Mouse (Mus musculus): ENCODE results near the gene Men1.
"Not testable (repeated sequence)": the region's sequence is repeated elsewhere in the genome, so short reads cannot be mapped to it uniquely, and the experiment has no call there.

Gene Men1

DNA sequence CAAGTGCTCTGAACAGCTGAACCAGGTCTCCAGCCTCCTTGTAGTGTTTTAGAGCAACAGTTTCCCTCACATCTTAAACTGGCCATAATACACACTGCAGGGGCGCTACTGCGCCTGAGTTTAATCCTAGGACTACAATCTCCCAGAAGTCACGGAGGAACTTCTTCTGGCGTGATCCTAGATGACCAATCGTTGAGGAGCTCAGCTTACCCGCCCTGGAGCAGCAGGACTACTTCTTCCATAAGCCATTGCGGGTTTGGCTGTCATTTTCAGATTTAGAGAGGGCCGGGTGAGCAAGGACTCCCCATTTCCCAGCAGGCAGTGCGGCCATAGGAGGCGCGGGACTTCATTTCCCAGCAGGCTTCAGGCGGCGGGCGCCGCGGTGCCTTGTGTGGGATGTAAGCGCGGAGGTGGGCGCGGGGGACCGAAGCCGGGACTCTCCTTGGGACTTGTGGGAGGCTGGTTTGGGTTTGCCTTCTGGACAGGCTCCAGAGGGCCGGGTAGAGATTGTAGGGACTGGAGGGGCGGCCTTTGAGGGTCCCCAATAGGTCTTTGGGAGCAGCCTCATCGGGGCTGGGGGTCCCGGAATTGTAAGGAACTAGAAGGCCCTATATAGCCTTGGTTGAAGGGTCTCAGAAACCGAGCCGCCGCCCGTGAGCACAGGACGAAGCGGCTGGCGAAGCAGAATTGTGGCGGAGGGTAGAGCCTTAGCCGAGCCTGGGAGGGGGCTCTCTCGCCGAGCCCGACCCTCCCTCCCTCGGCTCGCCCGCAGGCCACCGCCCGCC is at the start of gene Men1:
Gene Men1 (plus strand): TSS at position 307 of the 785 bp plus-strand sequence.
- DNase-seq (ENCODE audit: low spot score in 2 of 2): peak; percentile 97 to 98

DNA sequence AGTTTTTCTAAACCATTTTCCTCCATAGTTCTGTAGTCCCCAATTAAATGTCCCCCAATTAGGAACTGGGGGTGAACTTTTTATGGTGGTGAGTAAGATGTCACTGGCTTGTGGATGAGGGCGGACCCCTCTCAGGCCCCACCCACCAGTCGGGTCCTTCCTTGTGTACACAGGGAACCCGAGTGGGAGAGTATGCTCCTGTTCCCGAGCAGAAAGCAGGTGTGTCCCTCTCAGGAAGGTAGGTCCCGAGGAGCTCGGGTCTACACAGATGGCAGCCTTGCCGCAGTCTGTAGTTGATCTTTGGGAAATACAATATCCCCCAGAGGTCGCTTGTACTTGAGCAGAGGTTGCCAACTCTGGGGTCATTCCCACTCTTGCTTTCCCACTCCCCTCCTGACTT is 49.6 kb upstream of the Men1 start:
- DNase-seq (ENCODE audit: low spot score in 2 of 2): no peak

DNA sequence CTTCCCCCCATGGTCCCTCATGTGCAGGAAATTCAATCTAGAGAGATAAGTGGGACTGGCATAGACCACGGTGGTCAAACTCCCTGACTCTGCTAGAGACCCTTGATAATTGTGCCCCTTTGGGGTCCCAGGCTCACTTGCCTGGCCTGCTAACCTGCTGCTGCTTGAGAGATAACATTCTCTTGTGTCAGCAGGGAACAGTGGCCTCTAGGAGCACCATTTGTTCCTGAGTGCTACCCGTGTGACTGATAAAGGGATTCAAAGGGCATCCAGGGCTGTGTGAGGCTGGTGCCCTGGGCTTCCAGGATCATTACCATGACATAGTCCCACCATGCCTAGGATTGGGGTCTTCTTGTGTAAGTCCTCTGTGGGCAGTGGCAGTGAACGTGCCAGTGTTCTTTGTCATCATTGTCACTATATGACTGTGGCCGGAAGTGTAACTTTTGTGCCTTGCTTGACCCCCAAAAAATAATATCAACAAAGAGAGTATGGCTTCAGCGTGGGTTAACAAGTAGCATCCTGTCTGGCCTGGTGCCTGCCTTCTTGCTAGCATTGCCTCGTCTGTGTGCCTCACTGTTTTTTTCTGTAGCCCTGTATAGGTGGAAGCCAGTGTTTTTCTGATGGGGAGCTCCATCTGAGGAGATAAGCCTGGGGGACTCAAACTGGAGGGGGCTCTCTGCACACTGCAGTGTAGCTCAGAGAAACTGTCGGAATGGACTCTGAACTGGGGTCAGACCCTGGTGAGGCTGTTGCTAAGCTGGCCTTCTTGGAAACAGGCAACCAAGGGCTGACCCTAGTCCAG is 48.9 kb upstream of the Men1 start:
- peak in 1 of 2 experiments; percentile 44 for DNase-seq (ENCODE audit: low spot score in 2 of 2)

DNA sequence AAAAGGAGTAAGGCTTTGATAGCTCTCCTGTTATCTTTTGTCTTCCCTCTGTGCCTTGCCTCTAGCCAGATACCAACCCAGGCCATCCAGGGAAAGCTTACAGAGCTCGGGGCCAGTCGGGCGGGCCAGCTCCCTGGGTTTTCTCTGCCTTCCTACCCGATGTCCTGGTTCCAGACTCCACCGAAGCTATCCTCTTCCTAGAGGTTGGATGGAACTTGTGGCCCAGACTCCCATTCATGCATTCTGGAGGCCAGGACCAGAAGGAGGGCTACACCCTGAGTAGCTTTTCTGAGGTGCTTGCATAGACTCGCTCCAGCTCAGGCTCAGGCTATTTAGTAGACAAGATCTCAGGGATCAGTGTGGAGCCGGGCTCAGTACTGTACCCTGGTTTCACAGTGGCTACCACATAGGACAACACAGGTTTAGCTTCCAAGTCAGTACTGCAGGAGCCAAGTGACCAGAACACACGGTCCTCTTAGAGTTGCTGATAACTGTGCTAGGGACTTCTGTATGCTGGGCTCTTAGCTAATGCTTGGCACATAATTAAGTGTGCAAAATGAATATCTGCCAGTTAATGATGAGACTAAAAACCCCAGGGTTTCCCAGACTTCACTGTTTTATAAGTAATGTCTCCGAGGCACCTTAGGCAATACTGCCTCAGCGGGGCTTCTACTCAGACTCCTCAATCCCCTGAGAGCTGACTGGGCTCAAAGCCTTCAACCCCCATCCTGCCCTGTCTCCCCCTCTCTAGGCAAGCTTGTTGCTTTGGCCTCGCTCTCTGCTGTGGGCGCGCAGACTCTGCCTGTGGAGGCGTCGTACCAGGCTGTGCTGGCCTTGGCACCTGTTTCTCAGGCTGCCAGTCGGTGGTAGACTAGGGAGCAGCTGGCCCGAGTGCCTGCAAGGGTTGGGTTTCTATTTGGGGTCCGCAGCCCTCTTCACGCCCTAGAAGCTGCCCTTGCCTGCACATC is 48.1 kb upstream of the Men1 start:
- DNase-seq (ENCODE audit: low spot score in 2 of 2): peak; percentile 79 to 85

DNA sequence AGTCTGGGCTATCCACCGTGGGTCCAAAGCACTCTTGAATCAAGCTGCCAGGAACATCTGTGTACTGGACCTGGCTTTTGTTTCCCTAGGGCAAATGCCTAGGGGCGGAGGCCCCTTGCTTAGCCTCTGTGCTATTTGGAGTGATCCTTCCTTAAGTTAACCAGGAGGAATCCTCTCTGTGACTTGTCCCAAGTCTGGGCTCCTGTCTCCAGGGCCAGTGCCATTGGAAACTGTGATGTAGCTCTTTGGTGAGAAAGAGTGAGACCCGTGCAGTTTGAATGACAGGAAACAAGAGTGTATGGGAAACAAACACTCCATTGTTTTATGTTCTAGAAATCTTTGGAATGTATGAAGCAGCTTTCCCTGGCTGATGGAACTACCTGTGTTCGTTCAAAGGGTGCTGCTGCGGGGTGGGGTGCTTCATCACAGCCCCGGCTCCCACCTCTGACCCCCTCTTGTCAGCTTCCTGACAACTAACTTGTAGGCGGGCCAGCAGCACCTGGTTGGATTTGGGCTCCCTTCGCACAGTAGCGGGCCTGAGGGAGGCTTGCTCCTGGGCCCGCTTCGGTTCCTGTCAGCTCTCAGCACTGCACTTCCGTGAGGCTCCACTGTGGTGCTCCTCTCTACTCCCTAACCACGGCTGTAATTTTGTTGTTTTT is 46.4 kb upstream of the Men1 start:
- DNase-seq (ENCODE audit: low spot score in 2 of 2): peak; percentile 65 to 79

DNA sequence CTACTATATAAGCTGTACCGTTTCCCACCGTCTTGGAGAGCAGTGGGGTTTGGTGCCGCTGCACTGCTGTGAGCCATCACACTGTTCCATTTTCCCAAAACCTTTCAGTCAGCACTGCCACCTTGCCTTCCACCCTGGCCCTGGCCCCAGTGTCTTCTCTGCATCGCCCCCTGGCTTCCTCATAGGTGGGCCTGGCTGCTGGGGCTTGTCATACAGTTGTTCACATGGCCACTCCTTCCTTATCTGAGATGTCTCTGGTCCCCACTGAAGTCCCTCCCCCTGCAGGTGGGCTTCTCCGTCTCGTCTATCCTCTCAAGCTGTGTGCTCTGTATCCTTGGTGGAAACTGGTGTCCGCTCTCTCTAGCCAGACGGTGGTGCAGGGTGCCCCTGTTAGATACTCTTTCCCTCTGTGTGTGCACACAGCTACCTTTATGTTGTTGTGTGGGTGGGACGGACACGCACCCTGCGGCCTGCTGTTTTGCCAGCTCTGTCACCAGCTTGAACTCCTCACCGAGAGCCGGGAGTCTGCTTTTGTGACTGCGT is 45.0 kb upstream of the Men1 start:
- no peak for DNase-seq (ENCODE audit: low spot score in 2 of 2)

DNA sequence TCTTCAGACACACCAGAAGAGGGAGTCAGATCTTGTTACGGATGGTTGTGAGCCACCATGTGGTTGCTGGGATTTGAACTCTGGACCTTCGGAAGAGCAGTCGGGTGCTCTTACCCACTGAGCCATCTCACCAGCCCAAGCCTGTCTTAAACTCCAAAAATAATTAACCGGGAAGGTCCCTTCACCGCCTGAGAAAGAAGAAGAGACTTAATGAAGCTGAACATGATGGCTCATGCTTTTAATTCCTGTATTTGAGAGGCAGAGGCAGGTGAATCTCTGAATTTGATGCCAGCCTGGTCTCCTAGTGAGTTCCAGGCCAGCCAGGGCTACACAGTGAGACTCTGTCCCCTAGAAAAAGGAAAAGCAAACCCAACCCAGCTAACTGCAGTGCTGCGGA is 44.1 kb upstream of the Men1 start:
- DNase-seq (ENCODE audit: low spot score in 2 of 2): not testable (repeated sequence)

DNA sequence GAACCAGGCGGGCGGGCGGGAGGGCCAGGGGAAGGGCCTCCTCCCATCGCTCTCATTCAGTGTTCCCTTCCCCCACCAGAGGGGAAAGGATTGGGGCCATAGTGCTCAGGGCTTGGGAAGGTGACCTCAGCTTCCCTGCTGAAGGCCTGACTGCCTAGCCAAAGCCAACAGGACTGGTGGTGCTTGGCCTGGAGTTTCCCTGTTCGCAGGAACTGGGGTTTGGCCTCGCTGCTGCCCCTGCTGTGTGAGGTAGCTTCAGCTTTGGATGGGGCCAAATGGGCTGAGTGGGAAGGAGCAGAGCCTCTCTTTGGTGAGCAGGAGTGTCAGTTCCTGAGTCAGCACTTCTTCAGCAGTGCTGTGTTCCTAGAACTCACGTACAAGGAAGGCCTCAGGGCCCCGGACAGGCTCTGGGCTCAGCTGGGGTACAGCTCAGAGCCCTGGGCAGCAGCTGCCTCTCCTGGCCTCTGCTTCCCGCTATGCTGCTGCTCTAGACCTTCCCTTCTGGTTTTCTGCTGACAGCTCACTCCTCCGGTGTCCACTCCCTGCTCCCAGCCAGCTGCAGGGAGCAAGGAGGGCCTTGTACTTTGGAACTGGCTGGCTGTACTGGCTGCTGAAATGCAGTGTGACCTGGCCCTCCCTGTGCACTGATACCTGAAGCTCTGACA is 43.5 kb upstream of the Men1 start:
- DNase-seq (ENCODE audit: low spot score in 2 of 2): peak; percentile 77 to 78

DNA sequence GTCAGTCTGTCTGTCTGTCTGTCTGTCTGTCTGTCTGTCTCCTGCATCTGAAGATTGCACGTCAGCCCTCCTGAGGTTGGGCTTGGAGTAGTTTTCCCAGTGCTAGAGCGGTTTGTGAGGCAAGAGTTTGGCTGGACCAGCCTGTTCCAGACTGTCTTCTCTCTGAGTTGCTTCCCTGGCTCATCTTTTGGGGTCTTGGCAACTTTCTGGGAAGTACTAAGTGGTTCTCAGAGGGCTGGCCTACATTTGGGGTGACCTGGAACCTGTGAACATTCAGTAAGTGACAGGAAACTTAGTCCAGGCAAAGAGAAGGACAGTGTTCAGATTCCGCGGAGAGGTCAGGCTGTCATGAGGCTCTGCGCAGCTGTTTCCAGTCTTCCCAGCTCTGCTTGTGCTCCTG is 42.5 kb upstream of the Men1 start:
- DNase-seq (ENCODE audit: low spot score in 2 of 2): no peak

DNA sequence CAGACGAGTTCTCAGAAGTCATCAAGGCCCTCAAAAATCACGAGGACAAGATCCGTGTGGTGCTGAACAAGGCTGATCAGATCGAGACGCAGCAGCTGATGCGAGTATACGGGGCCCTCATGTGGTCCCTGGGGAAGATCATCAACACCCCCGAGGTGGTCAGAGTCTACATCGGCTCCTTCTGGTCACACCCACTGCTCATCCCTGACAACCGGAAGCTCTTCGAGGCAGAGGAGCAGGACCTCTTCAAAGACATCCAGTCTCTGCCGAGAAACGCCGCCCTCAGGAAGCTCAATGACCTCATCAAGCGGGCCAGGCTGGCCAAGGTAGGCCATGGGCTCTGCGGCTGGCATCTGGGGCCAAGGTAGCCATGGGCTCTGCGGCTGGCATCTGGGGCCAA is 40.5 kb upstream of the Men1 start:
- DNase-seq (ENCODE audit: low spot score in 2 of 2): peak in 1 of 2 experiments; percentile 6

DNA sequence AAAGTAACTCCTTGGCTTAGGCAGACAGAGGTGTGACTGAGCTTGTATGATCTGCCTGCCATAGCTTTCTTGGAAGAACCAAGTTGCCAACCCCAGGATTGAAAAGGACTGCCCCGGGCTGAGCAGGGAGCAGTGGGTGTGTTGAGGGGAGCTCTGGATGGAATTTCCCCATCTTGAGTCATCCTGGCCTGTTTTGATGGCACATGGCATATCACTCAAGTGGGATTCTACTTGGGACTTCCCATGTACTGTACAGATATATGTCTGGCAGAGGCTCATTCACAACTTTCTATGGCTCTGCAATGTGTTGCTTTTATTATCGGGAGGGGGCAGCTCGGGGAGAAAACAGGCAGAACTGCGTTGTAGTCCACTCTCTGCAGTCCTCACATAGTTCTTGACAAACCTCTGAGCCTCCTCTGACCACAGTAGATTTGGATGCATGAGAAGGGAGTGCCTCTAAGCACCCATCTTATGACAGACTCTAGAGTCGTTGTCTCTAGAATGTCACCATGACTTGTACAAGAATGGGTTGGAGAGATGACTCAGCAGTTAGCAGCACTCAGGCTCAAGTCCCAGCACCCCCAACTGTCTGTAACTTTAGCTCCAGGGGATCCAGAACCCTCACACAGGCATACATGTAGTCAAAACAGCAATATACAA is 38.1 kb upstream of the Men1 start:
- DNase-seq (ENCODE audit: low spot score in 2 of 2): peak in 1 of 2 experiments; percentile 3

DNA sequence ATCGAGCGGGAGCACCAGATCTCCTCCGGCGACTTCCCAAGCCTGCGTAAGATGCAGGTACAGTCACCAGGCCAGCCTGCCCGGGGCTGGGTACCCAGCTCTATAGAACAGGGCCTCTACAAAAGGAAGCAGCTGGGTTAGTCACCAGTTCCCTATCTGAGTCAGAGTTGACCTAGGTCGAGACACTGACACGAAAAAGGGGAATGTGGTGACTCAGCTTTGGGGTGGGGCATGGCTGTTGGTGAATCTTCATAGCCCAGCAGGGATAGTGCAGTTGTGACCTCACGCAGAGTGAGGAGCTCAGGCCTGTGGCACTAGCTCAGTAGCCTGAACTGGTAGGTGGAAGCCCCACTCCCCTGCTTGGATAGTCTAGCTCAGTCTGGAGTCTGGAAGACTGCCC is 37.1 kb upstream of the Men1 start:
- DNase-seq (ENCODE audit: low spot score in 2 of 2): peak; percentile 78 to 79

DNA sequence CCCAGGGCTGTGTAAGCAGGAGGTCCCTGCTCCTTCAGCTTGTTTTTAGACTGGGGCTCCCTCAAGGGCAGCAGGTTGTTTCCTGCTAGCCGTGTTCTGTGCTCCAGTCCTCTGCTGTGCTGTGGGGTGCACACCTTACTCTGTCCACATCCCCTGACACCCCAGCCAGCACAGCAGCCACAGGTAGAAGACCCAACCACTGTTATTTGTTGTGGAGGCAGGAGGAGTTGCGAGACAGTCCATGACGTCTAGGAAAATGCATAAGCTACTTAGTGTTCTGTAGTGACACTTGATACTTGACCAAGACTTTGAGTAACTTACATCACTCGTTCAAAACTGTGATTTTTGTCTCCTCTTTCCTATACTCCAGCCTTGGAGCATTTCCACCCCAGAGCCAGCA is 35.8 kb upstream of the Men1 start:
- peak in 1 of 2 experiments; percentile 8 for DNase-seq (ENCODE audit: low spot score in 2 of 2)

DNA sequence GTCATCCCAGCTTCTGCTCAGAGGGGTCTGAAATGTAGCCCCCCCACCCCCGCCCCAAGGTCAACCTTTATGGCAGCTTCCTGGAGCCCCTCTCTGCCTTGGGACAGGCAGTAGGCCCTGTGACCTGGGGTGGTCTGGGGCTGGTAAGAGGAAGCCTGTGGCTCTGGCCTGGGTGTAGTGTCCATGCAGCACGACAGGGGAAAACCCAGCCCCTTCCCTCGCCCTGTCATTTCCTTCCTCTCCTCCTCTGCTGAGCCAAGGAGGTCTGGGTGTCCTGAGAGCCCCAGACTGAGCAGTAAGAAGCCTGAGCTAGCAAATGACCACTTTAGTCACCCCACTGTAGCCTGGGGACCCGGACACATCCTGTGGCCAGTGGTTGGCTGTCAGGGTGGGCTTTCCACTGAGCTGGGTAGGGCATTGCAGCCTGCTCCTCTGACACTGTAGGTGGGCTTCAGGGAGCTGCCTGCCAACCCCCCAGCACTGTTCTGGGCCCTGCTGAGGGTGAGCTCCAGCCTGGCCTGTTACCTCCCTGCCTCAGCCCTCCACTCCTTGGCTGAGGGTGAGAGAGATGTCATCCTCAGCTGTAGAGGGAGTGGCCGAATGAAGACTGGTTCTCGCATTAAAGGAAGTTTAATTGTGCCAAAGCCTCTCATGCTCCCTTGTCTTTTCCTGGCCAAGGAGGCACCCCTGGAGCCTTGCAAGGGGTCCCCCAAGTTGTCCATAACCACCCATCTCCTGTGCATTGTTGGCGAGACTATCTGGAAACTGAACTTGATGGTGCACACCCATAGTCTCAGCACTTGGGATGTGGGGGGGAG is 35.1 kb upstream of the Men1 start:
- peak; percentile 61 to 79 for DNase-seq (ENCODE audit: low spot score in 2 of 2)

DNA sequence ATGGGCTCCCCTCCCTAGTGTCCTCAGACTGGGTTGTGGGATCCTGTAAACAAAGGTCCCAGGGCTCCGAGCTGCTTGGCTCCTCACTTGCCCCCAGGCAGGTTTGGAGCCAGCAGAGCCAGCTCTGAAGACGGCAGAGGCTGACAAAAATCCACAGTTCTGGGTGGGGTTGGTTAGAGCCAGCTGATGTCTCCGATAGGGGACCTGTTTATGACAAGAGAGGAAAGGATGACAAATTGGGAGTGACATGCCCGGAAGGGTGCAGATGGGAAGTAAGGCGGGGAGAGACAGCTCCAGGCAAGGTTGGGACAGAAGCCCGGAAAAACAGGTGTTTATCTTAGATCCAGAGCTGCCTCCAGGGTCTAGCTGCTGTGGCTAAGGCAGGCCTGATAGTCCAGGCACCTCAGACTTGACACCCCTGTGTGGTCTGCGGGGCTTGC is 34.4 kb upstream of the Men1 start:
- peak; percentile 78 to 89 for DNase-seq (ENCODE audit: low spot score in 2 of 2)

DNA sequence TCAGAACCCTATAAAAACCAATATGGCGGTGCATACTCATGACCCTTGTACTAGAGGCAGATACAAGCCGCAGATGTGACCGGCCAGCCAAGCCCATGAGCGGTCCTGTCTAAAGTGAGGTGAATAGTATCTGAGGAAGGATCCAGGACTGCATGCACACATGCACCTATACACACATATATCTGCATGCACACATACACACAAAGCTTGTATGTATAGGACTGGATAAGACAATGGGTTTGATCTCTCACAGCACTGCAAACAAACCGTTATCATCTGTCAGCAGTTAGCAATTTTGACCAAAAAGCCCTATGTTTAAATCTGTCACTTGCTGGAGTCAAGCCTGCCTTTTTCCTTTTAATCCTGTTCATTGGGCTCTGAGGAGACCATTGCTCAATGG is 32.7 kb upstream of the Men1 start:
- DNase-seq (ENCODE audit: low spot score in 2 of 2): no peak

DNA sequence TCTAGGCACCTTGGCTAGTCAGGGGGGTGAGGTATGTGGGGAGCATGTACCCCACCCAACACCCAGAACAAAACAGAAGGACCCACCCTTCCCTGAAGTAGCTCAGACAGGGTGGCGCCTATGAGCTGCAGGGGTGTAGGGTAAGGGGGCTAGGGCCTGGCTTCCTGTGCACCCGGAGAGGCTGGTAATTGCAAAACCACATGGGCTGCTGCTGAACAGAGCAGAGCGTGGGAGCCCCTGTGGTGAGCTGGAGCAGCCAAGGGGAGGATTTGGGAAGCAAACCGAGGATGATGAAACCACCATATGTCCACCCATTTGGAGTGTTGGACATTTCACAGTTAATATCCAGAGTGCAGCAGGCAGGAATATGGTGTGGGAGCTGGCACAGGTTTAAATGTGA is 32.3 kb upstream of the Men1 start:
- peak; percentile 80 to 92 for DNase-seq (ENCODE audit: low spot score in 2 of 2)

DNA sequence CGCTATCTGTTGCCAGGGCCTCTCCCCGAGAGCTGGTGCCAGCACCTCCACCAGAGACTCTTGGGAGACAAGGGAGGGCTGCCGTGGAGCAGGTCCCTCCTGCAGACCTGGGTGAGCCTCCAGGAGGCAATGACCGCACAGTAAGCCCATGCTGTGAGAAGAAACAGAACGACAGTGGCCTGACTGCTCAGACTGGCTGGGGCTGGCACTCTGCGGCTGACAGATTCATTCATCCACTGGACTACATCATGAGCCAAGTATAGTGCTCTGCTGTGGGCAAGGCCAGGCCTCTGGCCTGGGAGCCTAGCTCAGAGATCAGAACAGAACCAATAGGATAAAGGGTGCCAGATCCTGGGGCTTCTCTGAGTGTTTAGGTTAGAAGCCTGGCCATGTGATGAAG is 30.9 kb upstream of the Men1 start:
- no peak for DNase-seq (ENCODE audit: low spot score in 2 of 2)

Measured in heart, adult 9 months (tissue).